Mouse (Mus musculus) embryonic fibroblast, embryonic 13.5 days (primary cell): Measurements from ENCODE around the gene Tas2r117. TPM values are rescaled to one million over a fixed set of nuclear protein-coding genes. Genes with fewer than 3 reads are reported as not detected.

ENCODE experiments used
- H3K27ac ChIP-seq: 2 replicates; pipeline ENCODE4 v1.5.1; 2012; ENCODE audit warnings: low read length, control low read depth, inconsistent platforms; ENCODE audit not compliant: insufficient read depth
- H3K4me1 ChIP-seq: 2 replicates; pipeline ENCODE4 v1.6.1; 2011; ENCODE audit warnings: low read length; ENCODE audit not compliant: control insufficient read depth, insufficient read depth
- H3K4me3 ChIP-seq: 2 replicates; pipeline ENCODE4 v1.5.1; 2011; ENCODE audit warnings: mild to moderate bottlenecking, control low read depth, low read length; ENCODE audit not compliant: insufficient read depth
- CTCF ChIP-seq: IDR thresholded peaks from 2 replicates; pipeline ENCODE4 v1.5.1; 2011; ENCODE audit warnings: mild to moderate bottlenecking, control low read depth, low read length, moderate library complexity, borderline replicate concordance; ENCODE audit not compliant: insufficient read depth
- POLR2A ChIP-seq: IDR thresholded peaks from 2 replicates; pipeline ENCODE4 v1.6.1; 2011; ENCODE audit warnings: low read depth, mild to moderate bottlenecking, control low read depth, low read length, moderate library complexity
- polyA plus RNA-seq: library from polyadenylated mRNA; stranded (reverse); fragments of >200 nt; gene quantifications from 2 replicates; pipeline ENCODE4 v1.2.4, GENCODE M21; 2011; ENCODE audit warnings: low read depth; ENCODE audit not compliant: missing spikeins, insufficient read length

The Tas2r117 gene
- polyA plus RNA-seq, result not detected in 2 replicates

GRCm38 (mm10) chr6:132802518-132802917, at the start of gene Tas2r117:
Gene Tas2r117 (plus strand): TSS chr6:132802818.
- no peak within 1 kb of the TSS for H3K4me3 ChIP-seq
- no peaks in the 10 kb centered on the region for H3K4me1 ChIP-seq
- TF ChIP-seq CTCF, result no peak
- no peak for TF ChIP-seq POLR2A
- H3K27ac ChIP-seq, result no peak within 1 kb of the TSS

GRCm38 (mm10) chr6:132754430-132754829, 48.2 kb upstream of the Tas2r117 start, which contains the start of gene Tas2r124:
Gene Tas2r124 (plus strand): TSS chr6:132754730.
- H3K4me1 ChIP-seq, result no peaks in the 10 kb centered on the region
- no peak within 1 kb of the TSS for H3K4me3 ChIP-seq
- no peak within 1 kb of the TSS for H3K27ac ChIP-seq
- no peak for TF ChIP-seq CTCF
- TF ChIP-seq POLR2A, result no peak

GRCm38 (mm10) chr6:132761831-132762230, 40.8 kb upstream of the Tas2r117 start, which contains the start of gene Tas2r102:
Gene Tas2r102 (plus strand): TSS chr6:132762131.
- H3K4me3 ChIP-seq, result no peak within 1 kb of the TSS
- no peak within 1 kb of the TSS for H3K27ac ChIP-seq
- TF ChIP-seq POLR2A, result no peak
- no peak for TF ChIP-seq CTCF
- no peaks in the 10 kb centered on the region for H3K4me1 ChIP-seq

GRCm38 (mm10) chr6:132778062-132778461, 24.6 kb upstream of the Tas2r117 start, which contains the start of gene Tas2r136:
Gene Tas2r136 (minus strand): TSS chr6:132778162.
- TF ChIP-seq CTCF (no peak), POLR2A (no peak)
- H3K27ac ChIP-seq, result no peak within 1 kb of the TSS
- no peak within 1 kb of the TSS for H3K4me3 ChIP-seq
- no peaks in the 10 kb centered on the region for H3K4me1 ChIP-seq

- no peaks in the 10 kb centered on the region for H3K4me1 ChIP-seq
- TF ChIP-seq CTCF (no peak), POLR2A (no peak)
- no peak overlapping the region for H3K4me3 ChIP-seq
- no peak overlapping the region for H3K27ac ChIP-seq
Measured at GRCm38 (mm10) chr6:132795393-132795792, 7.2 kb upstream of the Tas2r117 start.

- TF ChIP-seq POLR2A (no peak), CTCF (no peak)
- no peak within 1 kb of the TSS for H3K4me3 ChIP-seq
- no peak within 1 kb of the TSS for H3K27ac ChIP-seq
- no peaks in the 10 kb centered on the region for H3K4me1 ChIP-seq
Measured at GRCm38 (mm10) chr6:132846842-132847241, 44.2 kb downstream of the Tas2r117 start, which contains the start of gene Tas2r123. Gene Tas2r123 (plus strand): TSS chr6:132847142.

Other genes starting within 250 kb of the Tas2r117 start
- gene Prh1, start 233.0 kb upstream of the Tas2r117 start, polyA plus RNA-seq, result not detected in 2 replicates
- gene Prp2, start 206.9 kb upstream of the Tas2r117 start, polyA plus RNA-seq, result not detected in 2 replicates
- gene A630073D07Rik, start 151.3 kb upstream of the Tas2r117 start, polyA plus RNA-seq, result not detected in 2 replicates
- gene Tas2r120, start 145.9 kb upstream of the Tas2r117 start, polyA plus RNA-seq, result not detected in 2 replicates
- not detected in 2 replicates for gene Tas2r121, start 101.8 kb upstream of the Tas2r117 start, polyA plus RNA-seq
- not detected in 2 replicates for gene Tas2r122, start 90.9 kb upstream of the Tas2r117 start, polyA plus RNA-seq
- not detected in 2 replicates for gene Tas2r115, start 64.8 kb upstream of the Tas2r117 start, polyA plus RNA-seq
- not detected in 2 replicates for gene Tas2r124, start 48.1 kb upstream of the Tas2r117 start, polyA plus RNA-seq
- not detected in 2 replicates for gene Tas2r102, start 40.7 kb upstream of the Tas2r117 start, polyA plus RNA-seq
- gene Tas2r136, start 24.7 kb upstream of the Tas2r117 start, polyA plus RNA-seq, result not detected in 2 replicates
- not detected in 2 replicates for gene Tas2r123, start 44.3 kb downstream of the Tas2r117 start, polyA plus RNA-seq
- not detected in 2 replicates for gene Tas2r116, start 52.6 kb downstream of the Tas2r117 start, polyA plus RNA-seq
- gene Tas2r110, start 65.2 kb downstream of the Tas2r117 start, polyA plus RNA-seq, result not detected in 2 replicates
- not detected in 2 replicates for gene Tas2r113, start 90.2 kb downstream of the Tas2r117 start, polyA plus RNA-seq
- gene Tas2r125, start 106.8 kb downstream of the Tas2r117 start, polyA plus RNA-seq, result not detected in 2 replicates
- not detected in 2 replicates for gene Tas2r129, start 148.3 kb downstream of the Tas2r117 start, polyA plus RNA-seq
- not detected in 2 replicates for gene Tas2r131, start 155.1 kb downstream of the Tas2r117 start, polyA plus RNA-seq
- not detected in 2 replicates for gene Tas2r109, start 178.1 kb downstream of the Tas2r117 start, polyA plus RNA-seq
- not detected in 2 replicates for gene Tas2r103, start 234.3 kb downstream of the Tas2r117 start, polyA plus RNA-seq